Mouse (Mus musculus) mesoderm, embryonic 11.5 days (tissue): ENCODE results near the gene Sbf1.

Experiments used
- DNase-seq: peaks from one replicate; pipeline ENCODE4 v3.0.0-alpha.2; 2012; ENCODE audit warnings: low read depth, low spot score

Sbf1 gene

DNA sequence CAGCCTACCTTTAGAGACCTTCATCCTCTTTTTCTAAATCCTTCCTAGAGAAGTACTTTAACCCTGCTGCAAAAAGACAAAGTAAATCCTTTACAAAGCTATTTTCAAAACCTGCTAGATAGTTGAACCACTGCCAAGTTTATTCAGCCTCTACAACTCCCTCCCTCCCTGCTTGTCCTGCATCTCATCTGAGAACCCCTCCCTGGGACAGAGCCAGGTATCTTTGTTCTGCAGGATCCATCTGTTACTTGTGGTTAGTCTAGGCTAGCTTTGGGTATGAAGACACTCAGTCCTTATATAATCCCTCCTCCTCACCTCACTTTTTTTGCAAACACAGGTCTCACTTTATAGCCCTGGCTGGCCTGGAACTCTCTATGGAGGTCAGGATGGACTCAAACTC lies 30.1 kb downstream of the Sbf1 start:
- no peak for DNase-seq

DNA sequence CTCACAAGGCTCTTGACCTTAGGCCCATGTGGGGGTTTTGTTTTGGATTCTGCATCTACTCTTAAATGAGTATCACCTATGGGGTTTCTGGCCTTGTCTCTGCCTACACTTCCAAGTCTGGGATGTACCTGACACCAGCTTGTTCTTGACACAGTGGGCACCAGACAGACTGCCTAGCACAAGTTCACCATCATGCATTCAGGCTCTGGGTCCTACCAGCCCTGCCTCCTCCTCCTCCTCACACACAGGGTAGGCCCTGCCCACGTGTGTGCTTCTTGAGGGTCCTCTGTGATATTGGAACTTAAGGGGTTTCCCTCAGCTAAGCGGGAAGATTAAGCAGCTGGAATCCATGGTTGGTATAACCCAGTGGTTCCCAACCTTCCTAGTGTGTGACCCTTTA lies 31.0 kb downstream of the Sbf1 start:
- no peak for DNase-seq

DNA sequence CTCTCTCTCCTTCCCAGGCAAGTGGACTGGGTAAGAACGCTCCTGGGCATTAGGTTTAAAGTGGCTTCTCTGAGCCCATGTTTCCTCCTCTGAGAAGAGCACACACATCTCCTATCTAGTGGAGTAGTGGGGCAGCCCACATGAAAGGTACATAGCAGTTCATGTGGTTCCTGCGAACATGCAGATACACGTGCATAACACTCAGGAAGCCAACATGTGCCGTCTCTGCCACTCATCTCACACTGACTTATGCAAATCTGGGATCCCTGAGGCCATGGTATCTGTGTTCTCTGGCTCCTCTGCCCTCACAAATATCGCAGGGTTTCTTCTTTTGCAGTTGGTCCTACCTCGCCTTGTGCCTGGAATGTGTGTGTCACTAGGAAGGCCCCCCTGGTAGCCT lies 32.6 kb downstream of the Sbf1 start:
- DNase-seq = no peak

DNA sequence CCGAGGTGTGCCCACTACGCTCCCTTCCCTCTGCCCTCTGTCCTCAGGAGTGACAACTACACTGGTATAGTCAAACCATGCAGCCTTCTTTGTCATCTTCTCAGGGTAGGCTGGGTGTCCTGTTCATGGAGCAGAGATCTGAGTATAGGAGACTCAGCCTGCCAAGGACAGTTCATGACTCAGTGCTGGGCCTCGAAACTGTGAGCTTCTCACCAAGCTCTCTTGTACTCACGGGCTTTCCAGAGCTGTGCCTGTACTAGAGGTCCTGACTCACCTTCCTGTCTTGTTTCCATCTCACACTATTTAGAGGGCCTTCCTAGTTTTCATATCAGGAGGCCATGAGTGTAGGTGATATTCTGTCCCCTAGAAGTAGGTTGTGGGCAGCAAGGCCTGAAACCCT lies 37.7 kb downstream of the Sbf1 start:
- DNase-seq = no peak

DNA sequence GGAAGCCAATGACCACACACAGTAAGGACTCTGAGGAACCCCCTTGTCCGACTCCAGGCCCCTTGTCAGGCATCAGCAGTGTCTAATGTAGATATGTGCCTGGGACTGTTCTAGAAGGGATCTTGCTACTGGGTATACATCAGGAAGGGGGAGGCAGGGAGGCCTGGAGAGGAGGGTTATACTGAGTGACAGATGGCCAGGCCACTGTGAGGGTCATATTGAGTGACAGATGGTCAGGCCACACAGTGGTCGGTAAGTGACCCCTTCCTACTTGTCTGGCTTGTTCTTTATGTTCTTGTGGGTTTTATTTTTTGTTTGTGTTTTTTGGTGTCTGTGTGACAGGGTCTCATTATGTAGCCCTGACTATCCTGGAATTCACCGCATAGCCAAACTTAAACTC lies 39.6 kb downstream of the Sbf1 start:
- peak; percentile 7 for DNase-seq

GRCm38 (mm10) chr15:89264485-89264884 lies 50.6 kb downstream of the Sbf1 start:
- no peak for DNase-seq

- DNase-seq = no peak
These were observed 56.1 kb downstream of the Sbf1 start for GRCm38 (mm10) chr15:89258997-89259396.

GRCm38 (mm10) chr15:89255330-89255729 lies 59.8 kb downstream of the Sbf1 start:
- DNase-seq = no peak

- no peak for DNase-seq
These were observed 66.0 kb downstream of the Sbf1 start for GRCm38 (mm10) chr15:89249063-89249462.

GRCm38 (mm10) chr15:89241025-89241424 lies 74.1 kb downstream of the Sbf1 start:
- DNase-seq = no peak

DNA sequence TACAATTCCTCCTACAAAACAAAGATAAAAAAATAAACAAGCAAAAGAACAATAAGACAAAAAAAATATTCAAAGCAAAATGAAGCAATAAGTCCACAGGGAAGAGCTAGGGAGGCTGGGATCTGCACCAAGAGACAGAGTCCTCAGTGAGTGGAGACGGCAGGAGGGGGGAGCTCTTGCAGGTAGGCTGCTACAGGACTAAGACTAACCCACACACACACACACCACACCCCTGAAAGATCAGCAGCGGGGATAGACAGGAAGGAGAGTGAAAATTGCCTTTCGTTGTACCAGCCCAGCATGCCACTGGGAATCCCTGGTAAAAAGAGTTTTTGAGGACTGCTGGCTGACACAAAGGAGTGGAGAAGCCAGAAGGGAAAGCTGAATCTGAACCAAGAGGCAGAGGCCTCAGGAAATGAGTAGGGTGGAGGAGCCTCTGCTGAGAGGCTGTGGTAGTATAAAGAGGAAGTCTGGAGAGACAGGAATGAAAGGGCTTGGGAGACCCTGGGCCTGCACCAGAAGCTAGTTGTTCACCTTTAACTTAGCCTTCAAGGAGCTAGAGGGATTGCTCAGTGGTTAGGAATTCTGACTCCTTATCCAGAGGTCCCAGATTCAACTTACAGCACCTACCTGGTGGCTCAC lies 75.2 kb downstream of the Sbf1 start:
- no peak for DNase-seq
